Mouse (Mus musculus) embryonic facial prominence, embryonic 10.5 days (tissue): Measurements from ENCODE around the gene Dhdds. TPM values are rescaled to one million over a fixed set of nuclear protein-coding genes. Genes with fewer than 3 reads are reported as not detected.

Experiments
- DNase-seq: peaks from one replicate; pipeline ENCODE4 v3.0.0-alpha.2; 2017; ENCODE audit warnings: low spot score
- H3K27ac ChIP-seq: fragments of 300-500 bp; sonication (generic); replicated peaks from 2 replicates; pipeline ENCODE4 v1.5.1; 2016; ENCODE audit warnings: mild to moderate bottlenecking
- H3K27me3 ChIP-seq: fragments of 300-500 bp; sonication (generic); replicated peaks from 2 replicates; pipeline ENCODE4 v1.6.1; 2016; ENCODE audit warnings: low read depth, mild to moderate bottlenecking; ENCODE audit not compliant: poor library complexity, severe bottlenecking
- H3K36me3 ChIP-seq: fragments of 300-500 bp; sonication (generic); replicated peaks from 2 replicates; pipeline ENCODE4 v1.6.1; 2016; ENCODE audit warnings: mild to moderate bottlenecking, moderate library complexity
- H3K4me1 ChIP-seq: fragments of 300-500 bp; sonication (generic); 2 replicates; pipeline ENCODE4 v1.6.1; 2016
- H3K4me3 ChIP-seq: fragments of 300-500 bp; sonication (generic); 2 replicates; pipeline ENCODE4 v1.5.1; 2016; ENCODE audit warnings: mild to moderate bottlenecking, moderate library complexity
- H3K9me3 ChIP-seq: fragments of 300-500 bp; sonication (generic); 2 replicates; pipeline ENCODE4 v1.6.1; 2016; ENCODE audit warnings: mild to moderate bottlenecking
- WGBS: fragments of 180-500 bp; shearing (Covaris S2); methylation state at CpG from one replicate; pipeline ENCODE4 v1.1.7; 2016; 5-methylcytosine and 5-hydroxymethylcytosine counted together
- polyA plus RNA-seq: library from polyadenylated mRNA; unstranded; fragments of >200 nt; fragmentation: Nextera tagmentation; extraction: Ambion mirVana; gene quantifications from 2 replicates; pipeline ENCODE4 v1.2.1, GENCODE M21; 2016

Gene Dhdds
- polyA plus RNA-seq: 41.2 and 42.1 TPM in 2 replicates

- H3K27me3 ChIP-seq: no peaks in the 10 kb centered on the region
- WGBS: 2% methylated on average over 49 of the region's 49 CpGs
- H3K36me3 ChIP-seq: peaks cover 35% of the 10 kb centered on the region
- H3K9me3 ChIP-seq: no peaks in the 10 kb centered on the region
- peaks cover 33% of the 10 kb centered on the region for H3K4me1 ChIP-seq
- H3K4me3 ChIP-seq: peak within 1 kb of the TSS; percentile 70
- H3K27ac ChIP-seq: peak within 1 kb of the TSS; percentile 52
- DNase-seq: peak; percentile 100
Observed at GRCm38 (mm10) chr4:134000466-134001438, at the start of gene Dhdds. Gene Dhdds, minus strand, starts transcription at chr4:134000918.

- H3K27ac ChIP-seq: no peak overlapping the region
- 86% methylated on average over 5 of the region's 5 CpGs for WGBS
- no peaks in the 10 kb centered on the region for H3K27me3 ChIP-seq
- no peaks in the 10 kb centered on the region for H3K36me3 ChIP-seq
- no peak for DNase-seq
- no peaks in the 10 kb centered on the region for H3K9me3 ChIP-seq
- H3K4me1 ChIP-seq: peaks cover 10% of the 10 kb centered on the region
- no peak overlapping the region for H3K4me3 ChIP-seq
Observed at GRCm38 (mm10) chr4:134047648-134048047, 46.9 kb upstream of the Dhdds start.

GRCm38 (mm10) chr4:134043041-134043440 is 42.3 kb upstream of the Dhdds start:
- Histone ChIP-seq H3K4me1 (peaks cover 7% of the 10 kb centered on the region), H3K36me3 (no peaks in the 10 kb centered on the region), H3K27me3 (no peaks in the 10 kb centered on the region), H3K4me3 (no peak overlapping the region), H3K9me3 (no peaks in the 10 kb centered on the region), H3K27ac (no peak overlapping the region)
- DNase-seq: no peak
- WGBS: 66% methylated on average over 2 of the region's 2 CpGs

GRCm38 (mm10) chr4:134041317-134042123 is 40.8 kb upstream of the Dhdds start:
- peak; percentile 31 for DNase-seq
- 67% methylated on average over 9 of the region's 9 CpGs for WGBS
- H3K27ac ChIP-seq: no peak overlapping the region

GRCm38 (mm10) chr4:134035953-134036352 is 35.2 kb upstream of the Dhdds start:
- Histone ChIP-seq H3K9me3 (no peaks in the 10 kb centered on the region; the same call in 1 of the 2 replicates), H3K4me3 (peak overlapping the region; percentile 25; the same call in 1 of the 2 replicates), H3K27ac (peak overlapping the region; percentile 44; the same call in 1 of the 2 replicates), H3K4me1 (peaks cover 6% of the 10 kb centered on the region; the same call in 1 of the 2 replicates), H3K27me3 (no peaks in the 10 kb centered on the region), H3K36me3 (no peaks in the 10 kb centered on the region)
- 5% methylated on average over 16 of the region's 16 CpGs for WGBS
- DNase-seq: peak; percentile 90

More at GRCm38 (mm10) chr4:134041317-134042123, 40.8 kb upstream of the Dhdds start:
- Histone ChIP-seq H3K4me3 (no peak overlapping the region), H3K9me3 (no peaks in the 10 kb centered on the region), H3K27me3 (no peaks in the 10 kb centered on the region), H3K36me3 (no peaks in the 10 kb centered on the region), H3K4me1 (peaks cover 7% of the 10 kb centered on the region)

GRCm38 (mm10) chr4:134025802-134026201 is 25.1 kb upstream of the Dhdds start:
- no peak for DNase-seq
- Histone ChIP-seq H3K36me3 (no peaks in the 10 kb centered on the region), H3K4me1 (peaks cover 6% of the 10 kb centered on the region; the same call in 1 of the 2 replicates), H3K9me3 (no peaks in the 10 kb centered on the region; the same call in 1 of the 2 replicates), H3K27ac (no peak overlapping the region), H3K27me3 (no peaks in the 10 kb centered on the region), H3K4me3 (no peak overlapping the region)
- WGBS: 23% methylated on average over 9 of the region's 9 CpGs

GRCm38 (mm10) chr4:134020621-134021020 is 19.9 kb upstream of the Dhdds start:
- no peaks in the 10 kb centered on the region for H3K9me3 ChIP-seq
- H3K27ac ChIP-seq: no peak overlapping the region
- H3K4me3 ChIP-seq: peak overlapping the region; percentile 69
- peaks cover 51% of the 10 kb centered on the region for H3K4me1 ChIP-seq
- 2% methylated on average over 11 of the region's 11 CpGs for WGBS
- no peaks in the 10 kb centered on the region for H3K36me3 ChIP-seq
- peak; percentile 87 for DNase-seq
- no peaks in the 10 kb centered on the region for H3K27me3 ChIP-seq

GRCm38 (mm10) chr4:134019641-134020351 is 19.1 kb upstream of the Dhdds start:
- H3K27ac ChIP-seq: peak overlapping the region; percentile 89
- no peaks in the 10 kb centered on the region for H3K9me3 ChIP-seq
- peak; percentile 77 for DNase-seq
- peak overlapping the region; percentile 69 for H3K4me3 ChIP-seq
- peaks cover 1% of the 10 kb centered on the region; the same call in 1 of the 2 replicates for H3K36me3 ChIP-seq
- 2% methylated on average over 16 of the region's 16 CpGs for WGBS
- H3K4me1 ChIP-seq: peaks cover 58% of the 10 kb centered on the region
- H3K27me3 ChIP-seq: no peaks in the 10 kb centered on the region

- peak; percentile 88 for DNase-seq
- peak overlapping the region; percentile 69 for H3K4me3 ChIP-seq
- 0% methylated on average over 10 of the region's 10 CpGs for WGBS
Observed at GRCm38 (mm10) chr4:134019210-134019609, 18.5 kb upstream of the Dhdds start.

GRCm38 (mm10) chr4:134018779-134019145 is 18.0 kb upstream of the Dhdds start, which contains the start of gene Lin28a:
Gene Lin28a, minus strand, starts transcription at chr4:134018841.
- DNase-seq: peak; percentile 83
- peak within 1 kb of the TSS; percentile 69 for H3K4me3 ChIP-seq
- peaks cover 67% of the 10 kb centered on the region for H3K4me1 ChIP-seq
- H3K27ac ChIP-seq: peak within 1 kb of the TSS; percentile 89
- H3K9me3 ChIP-seq: no peaks in the 10 kb centered on the region
- H3K27me3 ChIP-seq: no peaks in the 10 kb centered on the region
- under 1% methylated on average over 9 of the region's 9 CpGs for WGBS
- H3K36me3 ChIP-seq: peaks cover 9% of the 10 kb centered on the region; the same call in 1 of the 2 replicates

More at GRCm38 (mm10) chr4:134019210-134019609, 18.5 kb upstream of the Dhdds start:
- H3K36me3 ChIP-seq: peaks cover 4% of the 10 kb centered on the region; the same call in 1 of the 2 replicates
- no peaks in the 10 kb centered on the region for H3K9me3 ChIP-seq
- H3K4me1 ChIP-seq: peaks cover 62% of the 10 kb centered on the region
- H3K27me3 ChIP-seq: no peaks in the 10 kb centered on the region
- H3K27ac ChIP-seq: peak overlapping the region; percentile 89

GRCm38 (mm10) chr4:134018038-134018778 is 17.5 kb upstream of the Dhdds start:
- peak overlapping the region; percentile 89 for H3K27ac ChIP-seq
- under 1% methylated on average over 46 of the region's 46 CpGs for WGBS
- H3K36me3 ChIP-seq: peaks cover 9% of the 10 kb centered on the region; the same call in 1 of the 2 replicates
- peak; percentile 79 for DNase-seq
- no peaks in the 10 kb centered on the region for H3K9me3 ChIP-seq
- H3K4me1 ChIP-seq: peaks cover 72% of the 10 kb centered on the region
- H3K27me3 ChIP-seq: no peaks in the 10 kb centered on the region
- H3K4me3 ChIP-seq: peak overlapping the region; percentile 69
